Mouse (Mus musculus) heart, postnatal 0 days (tissue): ENCODE data around the gene Pcare. TPM values are rescaled to one million over a fixed set of nuclear protein-coding genes. Genes with fewer than 3 reads are reported as not detected.
A peak's percentile ranks its signal among the peaks of the same experiment; 100 is the strongest.

Experiments
- ATAC-seq: fragments of 200-750 bp; cut with Nextera tagmentation; 2 replicates; pipeline ENCODE4 v1.8.0; 2017; ENCODE audit warnings: low read depth, moderate number of reproducible peaks, moderate library complexity; ENCODE audit not compliant: insufficient read depth
- DNase-seq: peaks from one replicate; pipeline ENCODE4 v3.0.0-alpha.2; 2016; ENCODE audit warnings: low spot score
- H3K27ac ChIP-seq: fragments of 300-500 bp; sonication (generic); 2 replicates; pipeline ENCODE4 v1.5.1; 2014; ENCODE audit warnings: low read depth, mild to moderate bottlenecking
- H3K27me3 ChIP-seq: fragments of 300-500 bp; sonication (generic); 2 replicates; pipeline ENCODE4 v1.6.1; 2014; ENCODE audit warnings: low read length, mixed read lengths; ENCODE audit not compliant: control insufficient read depth, insufficient read depth
- H3K36me3 ChIP-seq: fragments of 300-500 bp; sonication (generic); replicated peaks from 2 replicates; pipeline ENCODE4 v1.6.1; 2014; ENCODE audit warnings: low read length, mixed read lengths; ENCODE audit not compliant: control insufficient read depth, insufficient read depth
- H3K4me1 ChIP-seq: fragments of 300-500 bp; sonication (generic); 2 replicates; pipeline ENCODE4 v1.6.1; 2014; ENCODE audit warnings: antibody characterized with exemption; ENCODE audit not compliant: control insufficient read depth, insufficient read depth
- H3K4me2 ChIP-seq: fragments of 300-500 bp; sonication (generic); 2 replicates; pipeline ENCODE4 v1.6.1; 2014; ENCODE audit warnings: low read depth, mild to moderate bottlenecking, low read length, moderate library complexity
- H3K4me3 ChIP-seq: fragments of 300-500 bp; sonication (generic); 2 replicates; pipeline ENCODE4 v1.5.1; 2014; ENCODE audit warnings: low read depth, low read length
- H3K9ac ChIP-seq: fragments of 300-500 bp; sonication (generic); replicated peaks from 2 replicates; pipeline ENCODE4 v1.6.1; 2014; ENCODE audit warnings: low read depth, low read length, mixed read lengths
- H3K9me3 ChIP-seq: fragments of 300-500 bp; sonication (generic); replicated peaks from 2 replicates; pipeline ENCODE4 v1.6.1; 2016; ENCODE audit warnings: low read length; ENCODE audit not compliant: control insufficient read depth
- CTCF ChIP-seq: IDR thresholded peaks from 2 replicates; pipeline ENCODE4 v1.5.1; 2016; ENCODE audit warnings: antibody characterized with exemption, control low read depth, low read depth
- EP300 ChIP-seq: IDR thresholded peaks from 2 replicates; pipeline ENCODE4 v1.6.1; 2016; ENCODE audit warnings: antibody characterized with exemption, low read depth
- WGBS: fragments of 180-500 bp; shearing (Covaris S2); extraction: QIAGEN DNeasy Blood & Tissue Kit; methylation state at CpG from one replicate; pipeline ENCODE4 v1.1.7; 2014; 5-methylcytosine and 5-hydroxymethylcytosine counted together
- polyA plus RNA-seq: library from polyadenylated mRNA; unstranded; fragments of >200 nt; fragmentation: Nextera tagmentation; extraction: Ambion mirVana; gene quantifications from 2 replicates; pipeline ENCODE4 v1.2.1, GENCODE M21; 2015
- total RNA-seq: library from RNA; depleted of rRNA; stranded (reverse); fragments of >200 nt; gene quantifications from 2 replicates; pipeline ENCODE4 v1.2.3, GENCODE M21; 2014; ENCODE audit warnings: low replicate concordance

Gene Pcare
- total and polyA plus RNA-seq, 2 experiments from 2014 or later, result 0.03 TPM; not detected in 1

DNA sequence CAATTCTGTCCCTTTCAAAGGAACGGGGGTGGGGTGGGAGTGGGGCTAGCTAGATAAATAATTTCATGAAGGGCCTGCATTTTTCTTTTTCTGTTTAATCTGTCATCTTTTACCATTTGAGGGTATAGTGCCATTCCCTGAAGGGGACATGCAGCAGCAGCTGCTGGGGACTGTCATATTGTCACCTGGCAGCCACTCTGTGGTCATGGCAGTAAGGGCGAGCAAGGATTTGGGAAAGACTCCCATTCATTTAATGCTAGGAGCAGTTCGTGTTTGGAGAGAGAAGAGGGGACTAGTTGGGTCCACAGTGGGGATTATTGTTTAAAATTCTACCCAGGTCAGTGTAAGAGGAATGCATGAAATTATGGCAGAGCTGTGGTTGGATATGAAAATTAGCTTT lies 16.3 kb downstream of the Pcare start:
- H3K9ac ChIP-seq, result no peak overlapping the region
- DNase-seq, result no peak
- H3K27me3 ChIP-seq, result no peaks in the 10 kb centered on the region
- no peak overlapping the region for H3K27ac ChIP-seq
- TF ChIP-seq CTCF, result no peak
- TF ChIP-seq EP300, result no peak
- no peak overlapping the region for H3K4me2 ChIP-seq
- H3K36me3 ChIP-seq, result no peaks in the 10 kb centered on the region
- no peak overlapping the region for H3K4me3 ChIP-seq
- ATAC-seq, result no peak
- 50% methylated on average over 3 of the region's 3 CpGs for WGBS
- H3K9me3 ChIP-seq, result no peaks in the 10 kb centered on the region
- H3K4me1 ChIP-seq, result 0 out of 2 replicates have a peak, but pooled peaks cover 4% of the 10 kb centered on the region

DNA sequence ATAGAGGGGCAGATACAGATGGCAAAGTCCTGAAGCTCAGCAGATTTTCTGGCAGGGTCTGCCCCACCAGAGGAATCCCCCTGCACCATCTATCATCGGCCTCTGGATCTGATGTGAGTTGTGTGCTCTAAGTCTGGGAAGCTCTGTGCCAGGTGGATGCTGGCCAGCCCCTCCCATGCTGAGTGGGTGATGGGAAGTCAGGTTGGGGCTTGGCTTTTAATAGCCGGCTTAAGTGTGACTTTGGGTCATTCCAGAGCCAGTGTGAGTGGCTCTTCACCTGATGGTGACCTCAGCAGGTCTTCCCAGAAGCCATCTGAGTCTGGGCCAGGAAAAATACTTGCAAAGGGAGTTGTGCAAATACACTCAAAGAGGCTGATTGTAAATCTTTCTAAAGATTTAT lies 22.0 kb downstream of the Pcare start:
- Histone ChIP-seq H3K9ac (no peak overlapping the region), H3K36me3 (no peaks in the 10 kb centered on the region), H3K4me2 (no peak overlapping the region), H3K9me3 (no peaks in the 10 kb centered on the region), H3K27me3 (no peaks in the 10 kb centered on the region), H3K4me3 (no peak overlapping the region), H3K4me1 (peaks cover 16% of the 10 kb centered on the region; the same call in 1 of the 2 replicates), H3K27ac (peak overlapping the region; percentile 46)
- WGBS, result 33% methylated on average over 2 of the region's 2 CpGs
- TF ChIP-seq EP300 (no peak), CTCF (no peak)
- ATAC-seq (peak; percentile 75), DNase-seq (peak; percentile 53)

GRCm38 (mm10) chr17:71721019-71721418 lies 31.7 kb downstream of the Pcare start:
- peak; percentile 94 for ATAC-seq
- Histone ChIP-seq H3K9me3 (no peaks in the 10 kb centered on the region), H3K4me2 (no peak overlapping the region), H3K36me3 (no peaks in the 10 kb centered on the region), H3K9ac (no peak overlapping the region), H3K4me1 (peaks cover 18% of the 10 kb centered on the region), H3K4me3 (no peak overlapping the region), H3K27me3 (no peaks in the 10 kb centered on the region), H3K27ac (peak overlapping the region; percentile 94)
- peak; percentile 81 for DNase-seq
- 15% methylated on average over 3 of the region's 3 CpGs for WGBS
- TF ChIP-seq CTCF, result no peak; the same call in 1 of the 2 replicates
- TF ChIP-seq EP300, result 0 out of 2 replicates have a peak, but pooled peaks have one; percentile 34

DNA sequence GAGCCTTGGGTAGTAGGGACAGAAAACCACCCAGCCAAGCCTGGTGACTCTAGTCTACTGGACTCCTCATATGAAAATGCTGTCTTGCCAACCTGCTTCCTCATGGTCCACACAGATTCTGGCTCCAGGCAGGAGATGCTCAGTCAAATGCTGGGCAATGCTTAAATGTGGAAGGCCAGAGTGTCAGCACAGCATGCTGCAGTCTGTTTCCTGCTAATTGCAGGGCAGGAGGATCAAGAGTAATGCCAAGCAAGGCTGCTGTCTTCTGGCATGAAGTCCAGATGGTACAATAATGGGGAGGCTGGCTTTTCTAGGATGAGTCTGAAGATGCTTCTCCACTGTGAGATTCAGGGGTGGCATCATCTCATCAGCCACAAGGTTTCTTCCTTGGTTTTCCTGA lies 32.3 kb downstream of the Pcare start:
- ATAC-seq (no peak; the same call in 1 of the 2 replicates), DNase-seq (no peak)
- H3K27ac ChIP-seq, result peak overlapping the region; percentile 94
- no peak overlapping the region for H3K4me3 ChIP-seq
- peak overlapping the region; percentile 45; the same call in 1 of the 2 replicates for H3K9ac ChIP-seq
- H3K4me2 ChIP-seq, result no peak overlapping the region
- no peaks in the 10 kb centered on the region for H3K36me3 ChIP-seq
- no peaks in the 10 kb centered on the region for H3K9me3 ChIP-seq
- TF ChIP-seq CTCF (no peak), EP300 (no peak)
- H3K4me1 ChIP-seq, result peaks cover 18% of the 10 kb centered on the region
- no peaks in the 10 kb centered on the region for H3K27me3 ChIP-seq

GRCm38 (mm10) chr17:71717881-71718625 lies 34.6 kb downstream of the Pcare start:
- H3K9me3 ChIP-seq, result no peaks in the 10 kb centered on the region
- H3K36me3 ChIP-seq, result no peaks in the 10 kb centered on the region
- peaks cover 19% of the 10 kb centered on the region for H3K4me1 ChIP-seq
- H3K27me3 ChIP-seq, result no peaks in the 10 kb centered on the region
- ATAC-seq (no peak), DNase-seq (no peak)
- no peak overlapping the region for H3K4me3 ChIP-seq
- no peak overlapping the region for H3K4me2 ChIP-seq
- 90% methylated on average over 8 of the region's 8 CpGs for WGBS
- TF ChIP-seq EP300, result no peak
- TF ChIP-seq CTCF, result no peak
- H3K27ac ChIP-seq, result no peak overlapping the region
- no peak overlapping the region for H3K9ac ChIP-seq
